Mouse (Mus musculus): Measurements from ENCODE around the gene Foxn1.

Foxn1 gene

GRCm38 (mm10) chr11:78355471-78356238 is 30.7 kb downstream of the Foxn1 start:
- peak; percentile 55 for DNase-seq (ENCODE audit: low spot score)

- no peak for DNase-seq (ENCODE audit: low spot score)
Measured at GRCm38 (mm10) chr11:78354905-78355304, 31.5 kb downstream of the Foxn1 start.

- DNase-seq (ENCODE audit: low spot score): no peak
Measured at GRCm38 (mm10) chr11:78353081-78353480, 33.3 kb downstream of the Foxn1 start.

GRCm38 (mm10) chr11:78349441-78350358 is 36.7 kb downstream of the Foxn1 start:
- no peak for DNase-seq (ENCODE audit: low spot score)

- DNase-seq (ENCODE audit: low spot score): no peak
Measured at GRCm38 (mm10) chr11:78348474-78348873, 37.9 kb downstream of the Foxn1 start.

- DNase-seq (ENCODE audit: low spot score): no peak
Measured at GRCm38 (mm10) chr11:78347908-78348307, 38.5 kb downstream of the Foxn1 start.

GRCm38 (mm10) chr11:78347070-78347754 is 39.1 kb downstream of the Foxn1 start:
- peak; percentile 58 for DNase-seq (ENCODE audit: low spot score)

DNA sequence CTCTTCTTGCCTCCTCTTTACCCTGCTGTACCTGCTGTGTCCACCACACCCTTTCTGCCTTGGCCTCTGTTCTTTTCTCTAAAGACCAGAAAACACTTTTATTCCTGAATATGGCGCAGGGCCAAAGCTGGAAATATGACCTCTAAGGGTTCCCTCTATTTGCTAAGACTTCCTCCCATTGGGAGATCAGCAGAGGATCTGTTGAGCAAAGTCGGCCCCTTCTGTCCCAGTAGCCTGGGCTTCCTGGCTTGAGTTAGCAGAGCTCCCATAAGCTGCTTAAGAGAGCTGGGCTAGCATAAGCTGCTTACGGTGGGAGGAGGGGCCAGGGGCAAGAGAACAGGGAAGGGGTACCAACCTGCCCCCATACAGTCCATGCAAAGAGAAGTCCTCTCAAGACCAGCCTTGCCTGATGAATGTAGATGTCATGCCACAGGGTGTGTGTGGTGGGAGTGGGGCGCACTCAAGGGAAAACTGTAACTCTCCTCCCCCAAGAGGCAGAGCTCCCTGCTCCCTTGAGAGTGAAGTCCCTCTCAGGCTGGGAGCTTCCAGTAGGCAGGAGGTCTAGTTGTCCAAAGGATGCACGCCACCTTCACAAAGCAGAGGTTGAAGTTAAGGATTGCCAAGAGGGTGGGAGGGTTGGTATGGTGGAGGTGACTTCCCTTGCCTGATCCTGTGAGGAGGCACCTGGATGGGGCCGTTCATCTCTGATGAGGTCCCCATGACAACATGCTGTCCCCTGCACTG is 39.9 kb downstream of the Foxn1 start:
- DNase-seq (ENCODE audit: low spot score): no peak

DNA sequence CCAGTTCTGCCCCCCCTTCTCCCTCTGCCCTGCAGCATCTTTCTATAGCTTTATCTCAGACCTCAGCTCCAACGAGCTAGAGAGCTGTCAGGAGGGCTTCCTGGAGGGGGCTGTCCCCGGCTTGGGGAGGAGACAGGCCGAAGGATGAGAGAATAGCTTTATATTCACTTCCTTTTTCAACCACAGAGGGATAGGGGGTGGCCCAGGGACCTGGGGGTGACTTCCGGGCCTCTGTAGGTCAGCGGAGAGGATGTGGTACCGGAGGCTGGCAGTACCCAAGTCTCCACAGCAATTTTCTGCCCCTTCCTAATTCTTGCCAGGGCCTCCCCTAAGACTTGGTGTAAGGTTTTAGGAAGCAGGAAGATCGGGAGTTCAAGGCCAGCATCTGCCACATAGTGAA is 40.6 kb downstream of the Foxn1 start:
- peak; percentile 37 for DNase-seq (ENCODE audit: low spot score)

DNA sequence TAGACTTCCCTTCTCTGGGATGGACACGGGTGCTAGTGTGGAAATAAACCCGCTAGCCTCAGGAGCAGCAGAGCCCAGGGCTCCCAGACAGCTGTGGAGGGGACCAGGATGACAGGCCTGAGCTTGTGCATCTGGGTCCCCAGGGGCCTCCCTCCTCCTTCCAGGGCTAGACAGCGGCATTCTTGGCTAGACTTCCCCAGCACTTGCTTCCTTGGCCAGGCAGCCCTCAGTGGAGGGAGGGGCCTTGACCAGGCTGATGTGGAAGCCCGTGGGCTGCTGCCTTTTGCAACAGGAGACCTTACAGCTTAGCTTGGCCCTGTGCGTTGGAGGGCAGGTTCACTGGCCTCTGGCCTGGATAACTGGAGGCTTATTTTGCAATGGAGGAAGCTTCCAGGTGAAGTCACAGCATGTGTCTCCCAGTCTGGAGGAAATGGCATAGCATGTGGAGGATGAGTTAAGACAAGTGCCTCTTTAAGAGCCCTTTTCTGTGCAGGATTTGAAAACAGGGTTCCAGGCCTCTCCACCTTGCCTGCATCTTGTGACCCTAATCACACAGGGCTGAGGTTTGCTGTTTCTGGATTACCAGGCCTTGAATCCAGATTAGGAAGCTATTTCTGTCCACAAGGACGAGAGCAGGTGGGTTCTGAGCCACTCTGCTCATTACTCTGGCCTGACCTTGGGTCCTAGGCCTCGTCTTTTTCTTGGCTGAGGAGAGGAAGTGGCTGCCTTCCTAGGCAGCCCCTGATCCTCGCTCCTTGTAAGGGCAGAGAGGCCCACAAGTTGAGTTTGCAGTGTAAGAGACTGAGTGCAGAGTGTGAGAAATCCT is 41.3 kb downstream of the Foxn1 start:
- no peak for DNase-seq (ENCODE audit: low spot score)

DNA sequence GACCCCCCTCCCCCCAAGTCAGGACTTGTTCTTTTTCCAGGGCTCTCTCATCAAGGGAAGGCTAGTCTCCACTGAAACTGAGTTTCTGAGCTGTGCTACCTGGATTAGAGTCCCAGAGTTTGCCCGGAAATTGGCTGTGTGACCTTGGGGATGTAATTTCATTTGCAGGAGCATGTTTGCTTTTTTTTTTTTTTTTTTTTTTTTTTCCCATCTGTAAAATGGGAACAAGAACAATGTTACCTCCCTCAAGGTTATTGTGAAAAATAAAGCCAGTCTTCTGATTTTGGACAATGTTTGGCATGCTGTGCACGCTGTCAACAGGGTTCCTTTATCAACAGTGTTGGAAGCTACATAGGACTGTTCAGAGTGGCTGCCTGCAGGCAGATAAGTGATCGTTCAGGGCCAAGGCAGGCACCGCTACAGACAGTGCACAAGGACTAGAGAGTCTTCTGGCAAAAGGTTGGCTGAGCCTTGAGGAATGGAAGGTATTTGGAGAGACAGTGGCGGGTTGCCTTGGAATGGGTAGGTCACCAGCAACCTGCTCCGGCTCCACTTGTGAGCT is 41.9 kb downstream of the Foxn1 start:
- no peak for DNase-seq (ENCODE audit: low spot score)

DNA sequence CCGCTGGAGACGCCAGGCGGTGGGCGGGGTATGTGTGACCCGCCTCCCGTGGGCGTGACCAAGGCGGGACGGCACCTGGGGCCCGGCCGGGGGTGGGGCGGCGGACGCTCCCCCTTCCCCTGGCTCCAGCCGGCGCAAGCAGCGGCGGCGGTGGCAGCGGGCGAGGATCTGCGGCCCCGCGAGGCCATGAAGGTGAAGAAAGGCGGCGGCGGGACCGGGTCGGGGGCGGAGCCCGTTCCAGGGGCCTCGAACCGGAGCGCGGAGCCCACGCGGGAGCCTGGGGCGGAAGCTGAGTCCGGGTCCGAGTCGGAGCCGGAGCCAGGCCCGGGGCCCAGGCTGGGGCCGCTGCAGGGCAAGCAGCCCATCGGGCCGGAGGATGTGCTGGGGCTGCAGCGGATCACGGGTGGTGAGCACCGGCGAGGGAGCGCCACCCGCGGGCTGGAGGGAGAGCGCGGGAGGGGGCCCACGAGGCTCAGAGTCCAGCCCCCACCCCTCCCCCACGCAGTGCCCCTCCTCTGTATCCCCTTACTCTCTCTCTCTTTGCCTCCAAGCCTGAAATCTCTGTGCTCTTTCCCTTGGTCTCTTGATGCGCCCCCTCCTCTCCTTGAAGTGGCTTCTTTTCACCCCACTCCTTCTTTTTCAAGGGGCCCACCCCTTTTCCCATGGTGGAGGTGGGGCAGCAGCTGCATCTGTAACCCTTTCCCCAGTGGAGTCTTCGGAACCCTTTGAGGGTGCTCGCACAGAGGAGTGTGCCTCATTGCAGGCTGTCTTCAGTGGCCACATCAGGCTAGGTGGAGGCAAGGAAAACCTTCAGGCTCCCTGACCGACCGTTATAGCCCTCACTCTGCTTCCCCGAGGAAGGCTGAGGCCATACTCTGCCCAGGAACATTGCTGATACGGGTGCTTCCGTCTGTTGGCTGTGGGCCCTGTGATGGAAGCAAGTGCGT is 42.7 kb downstream of the Foxn1 start, which contains the start of gene Unc119:
TSS of gene Unc119 (plus strand) at position 102 of the 947 bp plus-strand sequence.
- peak; percentile 74 for DNase-seq (ENCODE audit: low spot score)

- no peak for DNase-seq (ENCODE audit: low spot score)
Measured at GRCm38 (mm10) chr11:78341702-78342101, 44.7 kb downstream of the Foxn1 start.

DNA sequence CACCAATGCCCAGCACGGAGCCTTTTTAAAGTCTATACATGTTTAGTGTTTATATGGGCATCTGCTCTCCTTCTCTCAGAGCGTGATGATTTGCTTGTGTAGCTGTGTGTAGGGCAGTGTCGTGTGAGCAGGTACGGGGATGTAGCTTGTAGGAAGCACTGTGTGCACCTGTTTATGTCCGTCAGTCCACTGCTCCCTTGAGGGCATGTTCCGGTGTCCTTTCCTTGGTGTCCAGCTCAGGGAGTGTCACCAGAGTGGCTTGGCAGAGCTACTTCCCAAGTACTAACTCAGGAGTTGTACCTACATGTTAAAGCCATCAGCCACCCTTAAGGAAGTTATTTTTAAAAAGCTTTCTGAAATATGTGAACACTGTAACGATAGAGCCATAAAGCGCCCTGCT is 49.3 kb downstream of the Foxn1 start:
- DNase-seq (ENCODE audit: low spot score): no peak

- no peak for DNase-seq (ENCODE audit: low spot score)
Measured at GRCm38 (mm10) chr11:78333992-78334391, 52.4 kb downstream of the Foxn1 start.

DNA sequence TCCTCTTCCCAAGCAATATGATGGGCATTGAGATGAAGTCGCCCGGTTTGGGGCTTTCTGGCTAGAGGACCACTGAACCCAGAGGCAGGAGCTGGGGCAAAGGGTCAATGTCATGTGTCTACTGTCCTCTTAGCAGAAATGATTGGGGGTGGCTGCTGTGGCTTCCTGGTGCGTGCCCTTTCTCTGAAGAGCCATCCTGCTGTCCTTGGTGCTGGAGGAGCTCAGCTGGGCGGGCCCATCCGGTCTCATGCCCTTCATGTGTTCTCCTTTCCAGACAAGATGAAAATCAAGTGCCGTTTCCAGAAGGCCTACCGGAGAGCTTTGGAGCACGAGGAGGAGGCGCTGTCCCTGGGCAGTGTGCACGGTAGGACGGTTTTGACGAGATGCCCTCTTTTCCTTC is 53.7 kb downstream of the Foxn1 start:
- DNase-seq (ENCODE audit: low spot score): no peak

GRCm38 (mm10) chr11:78328512-78329056 is 57.8 kb downstream of the Foxn1 start:
- DNase-seq (ENCODE audit: low spot score): no peak

DNA sequence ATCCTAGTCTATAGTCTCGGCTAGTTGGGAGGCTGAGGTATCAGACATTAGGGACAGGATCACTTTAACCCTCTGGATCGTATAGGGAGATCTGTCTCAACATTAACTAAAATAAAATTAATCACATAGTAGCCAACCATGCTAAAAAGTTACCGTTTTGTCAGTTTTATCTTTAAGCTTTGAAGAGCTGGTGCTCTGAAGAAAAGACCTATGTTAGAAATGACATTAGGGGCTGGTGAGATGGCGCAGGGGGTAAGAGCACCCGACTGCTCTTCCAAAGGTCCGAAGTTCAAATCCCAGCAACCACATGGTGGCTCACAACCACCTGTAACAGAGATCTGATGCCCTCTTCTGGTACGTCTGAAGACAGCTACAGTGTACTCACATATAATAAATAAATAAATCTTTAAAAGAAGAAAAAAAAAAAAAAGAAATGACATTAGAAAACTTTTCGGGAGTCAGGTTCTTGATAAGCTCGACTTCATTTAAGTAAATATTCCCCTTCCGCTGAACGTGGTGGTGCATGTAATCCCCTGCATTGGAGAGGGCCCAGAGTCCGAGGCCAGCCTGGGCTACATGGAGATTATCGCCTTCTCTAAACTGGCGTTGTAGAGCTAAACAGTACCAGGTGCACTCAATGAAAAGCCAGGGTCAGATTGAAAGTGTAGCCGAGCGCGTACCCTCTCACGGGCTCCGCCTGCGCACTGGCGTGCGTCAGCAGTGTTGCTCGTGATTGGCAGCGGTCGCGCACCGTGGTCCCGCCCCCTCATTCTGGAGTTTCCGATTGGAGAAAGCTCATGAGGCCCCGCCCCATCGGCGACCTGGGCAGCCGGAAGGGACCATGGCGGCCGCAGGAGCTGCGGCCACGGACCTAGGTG is 58.5 kb downstream of the Foxn1 start, which contains the start of gene Pigs:
TSS of gene Pigs (plus strand) at position 782 of the 878 bp plus-strand sequence.
- peak; percentile 95 for DNase-seq (ENCODE audit: low spot score)
